Mouse (Mus musculus): ENCODE data around the gene Cwc27. TPM values are rescaled to one million over a fixed set of nuclear protein-coding genes. Genes with fewer than 3 reads are reported as not detected.

The Cwc27 gene
- polyA plus RNA-seq, 1 experiment: 3.6 TPM

DNA sequence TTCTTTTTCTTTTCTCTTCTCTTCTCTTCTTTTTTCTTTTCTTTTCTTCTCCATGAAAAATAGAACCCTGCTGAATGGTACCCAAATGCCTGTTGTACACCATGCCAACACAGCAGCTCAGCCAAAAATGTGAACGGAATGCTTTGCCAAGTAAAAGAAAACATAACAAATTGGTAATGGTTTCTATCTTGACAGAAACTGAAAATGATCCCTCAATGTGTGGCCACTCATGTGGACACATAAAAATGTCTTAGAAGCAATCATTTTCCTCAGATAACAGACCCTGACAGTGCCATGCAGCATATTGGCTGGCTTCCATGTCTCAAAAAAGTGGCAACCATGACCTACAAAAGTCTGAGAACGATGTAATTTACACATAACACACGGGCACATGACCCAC lies 161.8 kb downstream of the Cwc27 start:
- TF ChIP-seq GATA1 (IDR thresholded peaks at IDR 0.05; ENCODE audit: borderline replicate concordance, low read length) (no peak), FLI1 (IDR thresholded peaks at IDR 0.05; ENCODE audit: low read length) (no peak)
- H3K9me3 ChIP-seq: no peaks in the 10 kb centered on the region
- no peaks in the 10 kb centered on the region for H3K27me3 ChIP-seq (replicated peaks)
- peaks cover 27% of the 10 kb centered on the region for H3K36me3 ChIP-seq (replicated peaks; ENCODE audit: low read length)
- peaks cover 6% of the 10 kb centered on the region for H3K4me1 ChIP-seq
- H3K4me3 ChIP-seq (replicated peaks): no peak overlapping the region

DNA sequence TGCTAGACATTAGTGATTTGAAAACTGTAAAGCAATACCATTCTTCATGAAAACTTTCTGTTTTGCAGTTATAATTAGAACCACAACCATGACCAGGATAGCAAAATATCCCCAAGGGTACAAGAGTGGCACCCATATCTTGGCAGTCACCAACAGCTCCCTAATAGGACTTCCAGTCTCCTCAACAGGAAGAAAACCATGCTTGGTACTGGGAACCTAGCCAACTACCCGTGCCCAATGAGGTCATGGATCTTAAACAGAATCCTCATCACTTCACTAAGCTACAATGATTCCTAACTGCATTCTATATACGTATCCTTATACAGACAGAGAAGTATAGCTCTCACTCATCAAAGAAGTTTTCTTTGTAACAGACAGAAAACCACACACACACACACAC lies 165.2 kb downstream of the Cwc27 start:
- Histone ChIP-seq H3K4me3 (replicated peaks) (no peak overlapping the region), H3K4me1 (no peaks in the 10 kb centered on the region), H3K27me3 (replicated peaks) (no peaks in the 10 kb centered on the region), H3K9me3 (no peaks in the 10 kb centered on the region), H3K36me3 (replicated peaks; ENCODE audit: low read length) (peaks cover 14% of the 10 kb centered on the region)
- TF ChIP-seq GATA1 (IDR thresholded peaks at IDR 0.05; ENCODE audit: borderline replicate concordance, low read length): no peak
- TF ChIP-seq FLI1 (IDR thresholded peaks at IDR 0.05; ENCODE audit: low read length): no peak

DNA sequence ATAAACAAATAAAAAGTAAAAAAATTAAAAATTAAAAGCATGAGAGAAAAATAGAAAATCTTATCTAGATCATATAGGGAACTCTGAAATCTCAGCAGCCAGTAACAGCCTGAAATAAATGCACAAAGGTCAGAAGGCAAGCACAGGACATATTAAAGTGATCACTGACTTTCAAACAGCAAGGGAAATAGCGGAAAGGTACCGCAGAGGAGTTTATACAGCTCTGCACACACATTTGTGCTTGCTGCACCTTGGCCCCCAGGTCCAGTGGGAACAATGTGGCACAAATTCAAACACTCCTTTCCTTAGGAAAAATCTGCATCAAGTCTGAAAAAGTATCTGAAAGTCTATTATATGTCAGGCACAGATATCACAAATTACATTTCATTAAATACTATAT lies 166.3 kb downstream of the Cwc27 start:
- no peaks in the 10 kb centered on the region for H3K27me3 ChIP-seq (replicated peaks)
- H3K9me3 ChIP-seq: no peaks in the 10 kb centered on the region
- H3K4me3 ChIP-seq (replicated peaks): no peak overlapping the region
- TF ChIP-seq GATA1 (IDR thresholded peaks at IDR 0.05; ENCODE audit: borderline replicate concordance, low read length) (no peak), FLI1 (IDR thresholded peaks at IDR 0.05; ENCODE audit: low read length) (no peak)
- H3K4me1 ChIP-seq: no peaks in the 10 kb centered on the region
- peaks cover 11% of the 10 kb centered on the region for H3K36me3 ChIP-seq (replicated peaks; ENCODE audit: low read length)

DNA sequence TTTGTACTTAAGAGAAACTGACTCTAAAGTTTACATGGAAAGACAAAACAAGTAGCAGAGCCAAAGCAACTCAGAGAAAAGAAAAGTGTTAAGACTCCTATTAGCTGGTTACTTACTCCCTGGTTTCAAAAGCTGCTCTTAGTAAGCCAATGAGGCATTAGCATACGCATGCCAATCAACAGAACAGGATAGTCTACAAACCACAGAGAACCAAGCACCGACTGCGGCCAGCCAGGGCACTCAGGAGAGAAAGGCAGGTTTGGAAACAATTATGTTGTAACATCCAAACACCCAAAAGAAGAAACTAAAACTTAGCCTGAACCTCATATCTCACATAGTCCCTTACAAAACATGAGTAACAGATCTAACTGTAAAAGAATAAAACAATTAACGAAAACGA lies 166.8 kb downstream of the Cwc27 start:
- TF ChIP-seq GATA1 (IDR thresholded peaks at IDR 0.05; ENCODE audit: borderline replicate concordance, low read length) (no peak), FLI1 (IDR thresholded peaks at IDR 0.05; ENCODE audit: low read length) (no peak)
- no peaks in the 10 kb centered on the region for H3K4me1 ChIP-seq
- no peaks in the 10 kb centered on the region for H3K9me3 ChIP-seq
- peaks cover 7% of the 10 kb centered on the region for H3K36me3 ChIP-seq (replicated peaks; ENCODE audit: low read length)
- no peaks in the 10 kb centered on the region for H3K27me3 ChIP-seq (replicated peaks)
- H3K4me3 ChIP-seq (replicated peaks): no peak overlapping the region

DNA sequence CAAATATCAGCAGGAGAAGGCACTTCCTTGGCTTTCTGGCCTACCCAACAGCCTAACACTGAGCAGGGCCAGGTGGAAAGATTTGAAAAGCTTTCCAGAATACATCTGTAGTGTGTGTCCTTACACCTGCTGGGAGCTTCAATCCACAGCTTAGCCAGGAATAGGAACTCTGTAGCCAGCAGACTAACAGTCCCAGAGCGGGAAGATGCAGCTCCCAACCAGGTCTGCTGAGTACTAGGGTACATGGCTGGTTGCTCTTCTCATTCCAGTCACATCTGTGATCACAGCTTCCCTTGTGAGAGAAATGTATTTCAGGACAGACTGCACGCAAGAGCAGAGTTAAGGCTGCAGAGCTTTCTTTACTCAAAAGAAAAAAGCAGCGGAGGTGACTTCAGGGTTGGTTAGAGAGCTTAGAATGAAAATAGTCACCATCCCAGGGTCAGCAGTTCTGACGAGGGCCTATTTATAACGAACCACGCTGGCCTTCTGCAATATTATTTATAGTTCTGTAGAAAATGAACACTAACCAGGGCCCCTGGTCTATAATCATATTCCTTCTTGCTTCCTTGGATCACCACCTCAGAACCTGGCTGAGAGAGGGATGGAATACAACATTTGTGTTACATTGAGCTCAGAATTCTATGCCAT lies 171.0 kb downstream of the Cwc27 start:
- no peak overlapping the region for H3K4me3 ChIP-seq (replicated peaks)
- peaks cover 14% of the 10 kb centered on the region for H3K36me3 ChIP-seq (replicated peaks; ENCODE audit: low read length)
- H3K27me3 ChIP-seq (replicated peaks): no peaks in the 10 kb centered on the region
- H3K4me1 ChIP-seq: peaks cover 3% of the 10 kb centered on the region; the same call in 1 of the 2 replicates
- H3K9me3 ChIP-seq: no peaks in the 10 kb centered on the region
- TF ChIP-seq FLI1 (IDR thresholded peaks at IDR 0.05; ENCODE audit: low read length) (no peak), GATA1 (IDR thresholded peaks at IDR 0.05; ENCODE audit: borderline replicate concordance, low read length) (no peak)

DNA sequence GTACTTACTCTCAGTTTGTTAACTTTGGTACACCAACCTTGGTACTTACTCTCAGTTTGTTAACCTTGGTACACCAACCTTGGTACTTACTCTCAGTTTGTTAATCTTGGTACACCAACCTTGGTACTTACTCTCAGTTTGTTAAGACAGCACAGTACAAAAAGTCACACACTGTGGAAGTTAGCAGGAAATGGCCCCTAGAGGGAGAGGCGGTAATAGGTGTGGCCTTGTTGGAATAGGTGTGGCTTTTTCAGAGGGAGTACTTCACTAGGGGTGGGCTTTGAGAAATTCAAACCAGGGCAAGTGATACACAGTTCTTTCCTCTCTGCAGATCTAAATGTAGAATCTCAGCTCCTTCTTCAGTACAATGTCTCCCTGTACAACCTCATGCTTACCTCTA lies 172.8 kb downstream of the Cwc27 start:
- Histone ChIP-seq H3K4me1 (peaks cover 3% of the 10 kb centered on the region; the same call in 1 of the 2 replicates), H3K4me3 (replicated peaks) (no peak overlapping the region), H3K9me3 (no peaks in the 10 kb centered on the region), H3K27me3 (replicated peaks) (no peaks in the 10 kb centered on the region), H3K36me3 (replicated peaks; ENCODE audit: low read length) (peaks cover 16% of the 10 kb centered on the region)
- TF ChIP-seq FLI1 (IDR thresholded peaks at IDR 0.05; ENCODE audit: low read length): no peak
- no peak for TF ChIP-seq GATA1 (IDR thresholded peaks at IDR 0.05; ENCODE audit: borderline replicate concordance, low read length)

DNA sequence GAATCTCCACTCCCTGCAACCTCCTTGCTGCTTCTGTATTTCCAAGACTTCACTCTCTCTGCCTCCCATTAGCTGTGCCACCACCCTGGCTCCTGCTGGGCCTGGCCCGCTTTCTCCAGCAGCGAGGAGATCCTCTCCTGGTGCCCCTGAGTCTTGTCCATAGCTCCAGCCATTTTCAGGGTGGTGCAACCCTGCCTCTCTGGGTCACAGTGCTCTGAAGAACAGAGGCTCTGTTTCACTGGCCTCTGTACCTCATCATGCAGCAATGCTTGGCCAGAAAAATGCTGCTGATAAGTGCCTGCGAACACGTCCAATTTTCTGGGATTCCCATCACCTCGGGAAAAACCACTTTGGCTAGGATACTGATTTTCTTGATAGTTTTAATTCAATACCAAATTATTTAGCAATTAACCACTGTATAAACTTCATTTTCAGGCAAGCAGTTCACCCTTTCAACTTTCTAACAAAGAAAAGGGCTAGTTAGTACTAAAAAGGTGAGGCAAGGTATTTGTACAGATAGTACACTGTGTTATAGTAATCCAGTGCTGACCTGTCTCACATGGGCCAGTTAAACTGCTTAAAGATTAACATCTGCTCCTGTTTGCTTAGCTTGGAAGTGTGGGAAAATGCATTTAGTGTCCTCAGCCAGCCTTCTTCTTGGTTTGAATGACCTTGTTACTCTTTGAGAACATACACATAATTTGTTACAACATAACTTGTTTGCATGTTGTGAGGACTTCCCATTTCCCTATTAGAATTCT lies 176.1 kb downstream of the Cwc27 start:
- TF ChIP-seq GATA1 (IDR thresholded peaks at IDR 0.05; ENCODE audit: borderline replicate concordance, low read length) (no peak), FLI1 (IDR thresholded peaks at IDR 0.05; ENCODE audit: low read length) (no peak)
- Histone ChIP-seq H3K27me3 (replicated peaks) (no peaks in the 10 kb centered on the region), H3K4me3 (replicated peaks) (no peak overlapping the region)

DNA sequence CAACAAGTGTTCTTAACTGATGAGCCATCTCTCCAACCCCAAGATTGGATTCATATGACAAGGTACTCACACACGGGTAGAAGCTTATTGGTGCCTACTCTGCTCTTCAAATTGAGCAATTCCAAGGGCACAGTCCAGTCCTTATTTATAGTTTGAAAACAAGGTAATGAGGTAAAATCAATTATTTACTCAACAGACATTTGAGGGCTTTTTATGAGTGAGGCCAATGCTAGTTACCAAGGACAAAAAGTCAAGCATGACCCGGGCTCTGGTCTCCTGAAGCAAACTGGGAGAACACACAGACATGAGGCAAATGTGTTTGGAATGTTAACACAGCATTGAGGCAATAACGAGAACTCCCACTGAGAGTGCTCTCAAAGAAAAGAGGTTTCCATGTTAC lies 178.0 kb downstream of the Cwc27 start:
- Histone ChIP-seq H3K36me3 (replicated peaks; ENCODE audit: low read length) (peaks cover 10% of the 10 kb centered on the region), H3K4me3 (replicated peaks) (no peak overlapping the region), H3K27me3 (replicated peaks) (no peaks in the 10 kb centered on the region), H3K4me1 (no peaks in the 10 kb centered on the region), H3K9me3 (no peaks in the 10 kb centered on the region)
- TF ChIP-seq GATA1 (IDR thresholded peaks at IDR 0.05; ENCODE audit: borderline replicate concordance, low read length) (no peak), FLI1 (IDR thresholded peaks at IDR 0.05; ENCODE audit: low read length) (no peak)

More for the DNA sequence above, 176.1 kb downstream of the Cwc27 start:
- Histone ChIP-seq H3K9me3 (no peaks in the 10 kb centered on the region), H3K4me1 (peaks cover 3% of the 10 kb centered on the region; the same call in 1 of the 2 replicates), H3K36me3 (replicated peaks; ENCODE audit: low read length) (peaks cover 17% of the 10 kb centered on the region)

DNA sequence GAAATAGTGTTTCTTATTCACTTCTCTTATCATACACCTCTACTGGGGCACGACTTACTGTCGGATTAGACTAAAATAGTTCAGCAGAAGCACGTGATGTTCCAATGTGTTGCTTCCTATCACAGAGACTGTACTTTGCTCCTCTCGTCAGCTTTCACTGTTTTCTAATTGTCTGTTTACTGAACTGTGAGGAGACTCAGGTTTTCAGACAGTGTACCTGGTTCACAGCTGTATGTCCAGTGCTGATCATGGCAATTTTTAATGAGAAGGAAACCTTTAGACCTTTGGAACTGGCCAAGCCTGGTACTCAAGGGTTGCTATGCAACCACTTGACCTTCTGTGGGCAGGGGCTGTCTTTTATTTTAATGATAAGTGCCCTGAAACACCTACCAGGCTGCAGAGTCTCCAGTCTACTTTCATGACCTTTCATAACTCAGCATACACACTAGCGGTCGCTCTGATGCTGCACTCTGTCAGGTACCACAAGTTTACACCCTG lies 180.9 kb downstream of the Cwc27 start:
- H3K4me3 ChIP-seq (replicated peaks): no peak overlapping the region
- TF ChIP-seq GATA1 (IDR thresholded peaks at IDR 0.05; ENCODE audit: borderline replicate concordance, low read length) (no peak), FLI1 (IDR thresholded peaks at IDR 0.05; ENCODE audit: low read length) (no peak)
- H3K27me3 ChIP-seq (replicated peaks): no peaks in the 10 kb centered on the region
- H3K36me3 ChIP-seq (replicated peaks; ENCODE audit: low read length): peaks cover 18% of the 10 kb centered on the region
- no peaks in the 10 kb centered on the region for H3K9me3 ChIP-seq
- no peaks in the 10 kb centered on the region for H3K4me1 ChIP-seq

DNA sequence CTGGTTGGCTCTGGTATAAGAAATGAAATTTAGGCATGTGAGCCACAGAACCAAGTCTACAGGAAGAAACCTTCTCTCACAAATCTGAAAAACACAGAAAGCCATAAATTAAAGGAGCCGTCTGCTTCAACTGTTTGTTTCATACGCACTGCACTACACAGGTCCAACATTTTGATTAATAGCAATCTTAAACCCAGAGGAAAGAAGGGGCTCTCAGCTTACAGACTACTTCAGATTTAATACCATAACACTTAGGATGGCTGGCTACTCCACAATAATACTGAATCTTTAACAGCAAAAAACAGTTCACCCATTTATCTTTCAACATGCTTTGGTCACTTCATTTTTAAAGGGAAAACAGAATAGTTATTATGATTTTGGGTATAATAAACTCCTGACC lies 182.2 kb downstream of the Cwc27 start:
- Histone ChIP-seq H3K9me3 (no peaks in the 10 kb centered on the region), H3K36me3 (replicated peaks; ENCODE audit: low read length) (peaks cover 30% of the 10 kb centered on the region), H3K4me1 (no peaks in the 10 kb centered on the region), H3K4me3 (replicated peaks) (no peak overlapping the region), H3K27me3 (replicated peaks) (no peaks in the 10 kb centered on the region)
- TF ChIP-seq FLI1 (IDR thresholded peaks at IDR 0.05; ENCODE audit: low read length): no peak
- no peak for TF ChIP-seq GATA1 (IDR thresholded peaks at IDR 0.05; ENCODE audit: borderline replicate concordance, low read length)
